Mouse (Mus musculus) right cerebral cortex, postnatal 25 days (tissue): ENCODE results near the gene a.
"Not testable (repeated sequence)": the region's sequence is repeated elsewhere in the genome, so short reads cannot be mapped to it uniquely, and the experiment has no call there.

Source experiments
- DNase-seq: peaks from one replicate; pipeline ENCODE4 v3.0.0; 2022

a gene

DNA sequence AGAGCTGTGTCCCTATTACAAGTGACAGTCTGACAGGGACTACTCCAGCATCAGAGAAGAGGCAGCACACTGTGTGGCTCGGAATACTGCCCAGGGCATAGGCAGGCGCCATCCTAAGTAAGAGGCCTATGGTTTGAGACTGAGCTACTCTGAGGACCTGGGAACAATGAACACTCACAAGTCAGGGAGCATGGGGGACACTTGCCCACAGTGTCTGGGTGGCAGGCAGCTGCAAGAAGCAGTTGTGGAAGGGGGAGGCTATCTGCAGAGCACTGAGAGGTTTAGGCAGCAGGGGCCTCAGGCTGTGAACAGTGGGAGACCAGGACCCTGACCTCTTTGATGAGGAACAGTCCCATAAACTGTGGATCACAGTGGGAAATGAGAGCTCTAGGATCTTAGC, 137.1 kb downstream of the a start:
- DNase-seq = no peak

DNA sequence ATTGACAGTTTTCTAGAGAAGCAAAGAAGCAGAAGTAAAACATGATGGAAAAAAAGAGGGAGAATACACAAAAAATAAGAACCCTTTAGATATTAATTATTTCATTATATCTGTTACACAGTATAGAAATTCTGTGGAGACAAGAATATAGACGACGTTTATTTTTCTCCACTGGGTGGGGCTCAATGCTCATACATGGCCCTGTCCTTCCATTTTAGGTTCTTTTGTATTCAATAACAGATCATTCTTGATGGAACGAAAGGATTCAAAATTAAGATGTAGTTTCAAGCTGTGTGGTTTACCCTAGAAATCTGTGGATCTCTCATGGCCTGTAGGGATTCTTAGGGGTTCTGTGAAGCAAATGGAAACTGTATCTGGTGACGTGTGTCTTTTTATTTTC, 142.7 kb downstream of the a start:
- no peak for DNase-seq

DNA sequence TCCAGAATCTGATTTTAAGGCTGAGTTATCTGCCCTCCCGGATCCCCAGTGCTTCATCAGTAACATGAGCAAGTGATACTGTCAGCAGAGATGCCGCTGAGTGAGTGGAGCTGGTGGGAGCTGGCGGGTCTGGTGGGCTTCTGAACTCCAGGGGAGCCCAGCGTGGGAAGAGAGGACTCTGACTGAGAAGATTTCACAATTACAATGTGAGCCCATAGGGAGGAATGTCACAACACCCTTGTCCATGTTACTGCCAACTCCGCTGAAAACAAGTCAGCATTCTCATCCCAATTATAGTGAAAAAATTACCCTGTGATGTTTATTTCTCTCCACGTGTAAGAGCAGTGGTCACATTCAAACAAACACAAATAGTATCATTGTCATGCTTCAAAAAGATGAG, 144.9 kb downstream of the a start:
- DNase-seq = no peak

GRCm38 (mm10) chr2:154936536-154937155, 145.4 kb downstream of the a start:
- no peak for DNase-seq

GRCm38 (mm10) chr2:154937547-154938390, 146.6 kb downstream of the a start:
- no peak for DNase-seq

DNA sequence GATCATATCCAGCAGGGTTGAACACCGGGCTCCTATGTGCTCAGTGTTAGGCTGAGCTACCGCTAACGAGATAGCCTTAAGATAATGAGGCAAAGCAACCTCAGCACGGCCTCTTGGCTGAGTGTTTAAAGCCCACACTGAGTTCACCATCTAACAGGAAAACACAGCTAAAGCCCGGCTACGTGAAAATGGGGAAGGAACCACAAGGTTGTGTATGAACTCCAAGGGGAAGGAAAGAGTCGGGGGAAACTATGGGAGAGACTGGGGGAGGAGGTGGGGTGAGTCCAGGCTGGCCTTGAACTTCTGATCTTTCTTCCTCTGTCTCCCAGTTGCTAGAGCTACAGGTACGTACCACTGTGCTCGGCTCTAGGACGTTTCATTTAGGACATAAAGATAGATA, 150.8 kb downstream of the a start:
- DNase-seq = no peak

- DNase-seq = no peak
Observed at GRCm38 (mm10) chr2:154942546-154942945, 151.3 kb downstream of the a start.

DNA sequence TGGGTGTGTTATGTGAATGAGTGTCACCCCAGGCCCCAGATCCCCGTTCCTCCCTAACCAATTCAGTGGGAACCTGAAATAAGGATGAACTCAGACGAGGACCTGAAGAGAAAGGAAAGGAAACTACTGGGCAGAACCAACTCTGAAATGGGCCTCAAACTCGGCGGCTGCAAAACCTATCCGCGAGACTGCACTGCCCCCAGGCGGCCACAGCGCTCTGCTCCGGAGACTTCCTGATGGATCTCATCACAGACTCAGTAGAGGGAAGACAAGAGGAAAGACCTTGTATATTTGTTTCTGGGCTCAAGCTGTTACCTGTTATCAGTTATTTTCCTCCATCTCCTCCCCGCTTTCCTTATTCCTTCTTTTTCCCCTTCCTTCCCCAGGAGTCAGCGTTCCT, 151.9 kb downstream of the a start:
- peak; percentile 76 for DNase-seq

GRCm38 (mm10) chr2:154946921-154947320, 155.7 kb downstream of the a start:
- DNase-seq = no peak

DNA sequence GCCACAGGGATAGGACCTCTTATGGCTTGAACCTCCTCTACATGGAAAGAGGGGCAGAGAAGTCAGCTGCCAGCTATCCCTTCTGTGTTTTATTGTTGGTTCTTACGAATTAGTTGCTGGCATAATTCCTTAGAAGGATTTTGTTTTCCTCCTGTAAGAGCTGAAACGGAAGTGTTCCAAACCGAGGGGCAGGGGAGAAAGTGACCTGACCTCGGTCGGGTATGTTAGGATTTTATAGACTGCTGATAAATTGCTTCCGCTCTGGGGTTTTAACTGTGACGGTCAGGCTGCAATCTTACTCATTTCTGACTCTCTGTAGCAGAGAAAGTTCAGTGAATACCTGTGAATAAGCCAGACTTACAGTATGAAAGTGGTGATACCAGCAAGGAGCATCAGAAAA, 158.2 kb downstream of the a start:
- no peak for DNase-seq

DNA sequence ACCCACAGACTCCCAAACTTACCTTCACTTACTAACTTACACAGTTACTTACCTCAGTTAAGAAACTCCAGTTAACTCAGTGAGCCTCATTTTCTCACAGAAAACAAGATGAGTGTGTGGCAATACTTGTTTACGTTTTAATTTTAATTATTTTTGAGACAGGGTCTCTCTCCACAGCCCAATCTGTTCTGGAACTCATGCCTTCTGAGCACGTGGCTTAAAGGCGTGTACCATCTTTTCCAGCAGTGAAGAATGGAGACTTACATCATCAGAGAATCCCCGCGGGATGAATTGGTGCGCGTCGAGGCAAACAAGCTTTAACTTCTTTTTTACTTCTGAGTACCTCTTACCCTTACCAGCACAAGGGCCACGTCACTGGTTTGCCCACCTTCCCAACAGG, 158.7 kb downstream of the a start:
- DNase-seq = no peak

DNA sequence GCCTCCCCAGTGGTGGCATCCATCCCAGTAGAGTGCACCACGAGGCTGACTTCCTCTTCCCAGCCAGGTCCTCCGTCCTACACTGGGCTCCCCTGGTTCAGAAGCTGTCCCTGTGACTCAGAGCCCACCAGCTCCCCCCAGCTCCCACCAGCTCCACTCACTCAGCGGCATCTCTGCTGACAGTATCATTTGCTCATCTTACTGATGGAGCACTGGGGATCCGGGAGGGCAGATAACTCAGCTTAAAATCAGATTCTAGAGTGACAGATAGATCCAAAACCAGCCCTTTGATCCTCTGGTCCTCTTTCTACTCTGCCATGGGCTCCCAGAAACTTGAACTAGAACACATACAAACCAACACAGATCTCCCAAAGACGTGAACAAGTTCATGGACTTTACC, 159.4 kb downstream of the a start:
- DNase-seq = no peak

- no peak for DNase-seq
Observed at GRCm38 (mm10) chr2:154959486-154959885, 168.3 kb downstream of the a start.

GRCm38 (mm10) chr2:154959909-154960308, 168.7 kb downstream of the a start:
- no peak for DNase-seq

DNA sequence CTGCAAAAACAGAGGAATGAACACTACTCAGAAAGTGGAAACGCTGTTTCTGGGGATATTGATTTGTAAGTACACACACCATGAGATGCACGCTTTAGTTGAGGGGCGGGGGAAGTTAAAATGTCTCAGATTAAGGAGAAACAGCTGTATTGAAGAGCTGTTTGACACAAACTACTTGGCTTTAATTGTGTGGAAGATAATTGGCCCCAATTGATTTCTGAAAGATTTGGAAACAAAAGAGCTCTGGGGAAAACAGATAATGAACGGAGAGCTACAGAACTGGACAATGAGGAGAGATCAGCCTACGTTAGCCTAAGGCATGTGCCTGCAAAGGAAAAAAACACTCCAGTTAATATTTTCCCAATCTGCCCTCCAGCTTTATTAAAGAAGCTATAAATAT, 172.0 kb downstream of the a start:
- DNase-seq = no peak

DNA sequence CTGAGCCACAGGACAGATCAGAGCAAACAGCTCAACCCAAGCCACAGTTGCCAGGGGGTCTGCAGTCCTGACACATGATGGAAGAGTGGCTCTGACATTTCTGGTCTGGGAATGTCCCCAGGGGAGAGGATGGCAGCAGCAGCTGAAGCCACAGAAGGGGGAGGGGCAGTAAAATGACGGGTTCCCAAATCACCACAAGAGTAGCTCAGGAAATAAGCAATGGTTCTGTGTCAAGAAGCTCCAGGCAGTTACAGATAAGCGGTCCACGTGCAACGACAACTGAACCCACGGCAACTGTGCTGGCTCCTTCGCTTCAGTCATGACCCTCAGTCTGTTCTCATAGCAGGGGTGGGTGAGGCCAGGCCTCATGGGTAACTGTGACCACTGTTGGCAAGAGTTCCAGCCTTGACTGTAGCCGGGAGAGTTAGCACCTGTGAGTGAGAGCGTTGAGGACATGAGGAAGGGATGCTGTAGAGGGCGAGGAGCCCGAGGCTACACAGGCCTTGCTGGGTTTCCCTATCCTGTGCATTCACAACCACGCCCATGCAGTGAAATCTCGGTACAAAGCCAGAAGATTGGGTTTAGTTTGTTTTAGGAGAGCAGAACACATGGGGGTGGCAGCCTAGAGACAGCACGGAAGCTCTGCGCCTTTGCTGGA, 178.7 kb downstream of the a start:
- not testable (repeated sequence) for DNase-seq

- no peak for DNase-seq
Observed at GRCm38 (mm10) chr2:154971919-154972692, 180.9 kb downstream of the a start.

DNA sequence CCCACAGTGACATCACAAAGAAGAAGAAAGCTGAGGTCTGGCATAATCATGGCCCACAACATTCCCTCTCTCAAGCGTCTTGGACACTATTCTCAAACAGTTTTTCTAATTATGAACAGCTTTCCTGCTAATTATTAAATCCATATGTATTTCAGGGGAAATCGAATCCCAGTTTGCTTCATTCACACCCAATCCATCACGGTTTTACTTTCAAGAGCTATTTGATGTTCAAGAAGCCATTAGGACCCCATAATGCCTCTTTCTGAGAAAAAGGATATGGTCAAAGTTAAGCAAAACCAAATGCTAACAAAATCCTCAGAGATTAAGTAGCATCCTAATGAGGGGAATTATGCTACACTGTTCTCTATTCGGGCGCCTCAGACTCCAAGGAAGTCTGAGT, 181.8 kb downstream of the a start:
- DNase-seq = no peak

DNA sequence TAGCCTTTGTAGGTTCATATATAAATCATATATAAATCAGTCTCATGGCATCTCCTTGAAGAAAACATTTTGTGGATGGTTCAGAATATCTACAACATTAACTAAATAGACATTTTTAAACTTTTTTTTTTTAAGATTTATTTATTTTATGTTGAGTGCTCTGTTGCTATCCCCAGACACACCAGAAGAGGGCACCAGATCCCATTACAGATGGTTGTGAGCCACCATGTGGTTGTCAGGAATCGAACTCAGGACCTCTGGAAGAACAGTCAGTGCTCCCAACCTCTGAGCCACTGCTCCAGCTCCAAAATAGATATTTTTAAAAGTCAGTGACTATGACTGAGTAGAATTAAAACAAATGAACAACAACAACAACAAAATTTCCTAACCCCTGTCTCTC, 195.4 kb downstream of the a start:
- DNase-seq = no peak

GRCm38 (mm10) chr2:154991411-154991810, 200.2 kb downstream of the a start:
- no peak for DNase-seq

DNA sequence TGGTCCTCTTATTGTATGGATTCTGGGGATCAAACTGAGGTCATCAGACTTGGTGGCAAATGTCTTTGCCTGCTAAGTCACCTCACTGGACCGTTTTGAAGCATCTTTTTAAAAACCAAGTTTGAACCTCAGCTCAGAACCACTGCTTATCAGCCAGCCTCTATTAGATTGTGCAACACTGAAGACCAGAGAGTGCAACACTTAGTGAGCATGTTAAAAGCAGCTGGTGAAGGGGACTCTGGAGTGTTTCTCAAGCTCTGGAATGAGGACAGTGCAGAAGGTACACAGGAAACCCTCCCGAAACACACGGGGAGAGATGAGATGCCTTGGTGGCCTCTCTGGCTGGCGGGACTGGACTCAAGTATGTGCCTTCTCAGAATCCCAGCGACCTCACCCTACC, 200.9 kb downstream of the a start:
- no peak for DNase-seq

GRCm38 (mm10) chr2:155005491-155005890, 214.3 kb downstream of the a start:
- no peak for DNase-seq

DNA sequence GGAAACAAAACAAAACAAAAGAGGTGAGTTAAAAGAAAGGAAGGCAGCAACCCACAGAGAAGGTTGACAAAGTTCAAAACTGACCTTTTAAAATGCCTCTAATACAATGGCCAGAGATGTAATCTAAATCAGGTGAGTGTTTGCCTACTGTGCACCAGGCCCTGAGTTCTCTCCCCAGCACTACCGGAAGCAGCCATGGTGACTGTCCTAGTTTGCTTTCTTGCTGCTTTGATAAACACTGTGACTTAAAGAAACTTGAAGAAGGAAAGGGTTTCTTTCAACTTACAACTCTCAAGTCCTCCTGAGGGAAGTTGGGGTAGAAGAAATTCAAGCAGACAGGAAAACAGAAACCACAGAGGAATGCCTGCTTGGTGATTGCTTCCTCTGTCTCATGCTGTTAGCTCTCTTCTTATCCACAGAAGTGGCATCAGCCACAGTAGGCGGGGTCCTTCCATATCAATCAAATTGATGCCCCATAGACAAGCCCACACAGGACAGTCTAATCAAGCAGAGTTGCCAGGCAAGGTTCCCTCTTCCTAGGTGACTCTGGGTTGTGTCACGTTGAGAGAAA, 220.0 kb downstream of the a start:
- DNase-seq = no peak
